Mouse (Mus musculus) CD4-positive, CD25-positive, alpha-beta regulatory T cell, adult 2 months (primary cell): Measurements from ENCODE around the gene Cldn13.

Experiments
- DNase-seq: peaks from one replicate; pipeline ENCODE4 v3.0.0-alpha.2; 2012; ENCODE audit warnings: low read depth, low spot score

Cldn13 gene

DNA sequence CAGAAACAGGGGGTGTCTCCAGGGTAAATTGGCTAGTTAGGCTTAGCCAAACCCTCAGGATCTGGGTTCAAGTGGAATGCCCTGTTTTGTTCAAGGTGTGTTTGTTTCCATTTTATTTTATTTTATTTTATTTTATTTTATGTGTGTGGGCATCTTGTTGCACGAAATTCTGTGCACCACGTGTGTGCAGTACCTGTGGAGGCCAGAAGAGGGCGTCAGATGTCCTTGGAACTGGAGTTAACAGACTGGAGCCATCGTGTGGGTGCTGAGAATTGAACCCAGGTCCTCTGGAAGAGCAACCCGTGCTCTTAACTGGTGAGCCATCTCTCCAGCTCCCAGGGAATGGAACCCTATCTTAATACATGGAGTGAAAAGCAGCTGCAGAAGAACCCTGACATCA lies 22.6 kb downstream of the Cldn13 start:
- DNase-seq: no peak

DNA sequence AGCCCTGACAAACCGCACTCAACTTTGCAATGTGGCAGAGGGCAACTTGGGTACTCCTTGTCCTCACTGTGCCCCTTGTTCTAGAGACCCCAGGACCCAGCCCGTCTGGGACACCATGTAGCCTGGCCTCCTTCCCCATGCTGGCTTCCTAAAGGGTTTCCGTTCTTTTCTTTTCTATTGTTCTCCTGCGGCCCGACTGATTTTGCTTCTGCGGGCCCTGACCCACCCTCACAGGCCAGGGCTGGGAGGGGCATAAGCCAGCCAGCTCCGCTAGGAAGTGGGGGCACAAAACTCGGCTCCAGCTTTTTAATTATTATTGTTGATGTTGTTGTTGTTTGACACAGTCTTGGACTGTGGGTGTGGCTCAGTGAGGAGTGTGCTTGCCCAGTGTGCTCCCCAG lies 23.8 kb downstream of the Cldn13 start:
- DNase-seq: no peak

DNA sequence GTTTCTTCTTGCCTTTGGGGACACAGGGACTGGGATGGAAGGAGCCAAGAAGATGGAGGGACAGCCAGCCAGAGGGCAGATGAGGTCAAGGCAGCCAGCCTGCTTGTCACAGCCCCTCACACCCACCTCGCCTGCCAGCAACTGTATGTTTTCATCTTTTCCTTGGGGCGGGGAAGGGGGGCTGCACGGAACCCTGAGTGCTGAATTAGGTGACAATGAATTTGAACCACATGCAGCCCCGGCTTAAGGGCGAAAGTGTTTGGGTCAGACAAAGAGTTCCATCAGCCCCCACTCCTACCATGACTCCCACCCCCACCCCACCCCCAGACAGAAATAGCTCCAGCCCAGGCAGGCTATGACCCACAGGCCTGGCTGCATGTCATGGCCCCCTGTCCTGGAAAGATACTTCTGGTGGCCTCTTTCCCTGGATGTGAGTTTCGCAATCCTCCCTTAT lies 24.7 kb downstream of the Cldn13 start:
- no peak for DNase-seq

DNA sequence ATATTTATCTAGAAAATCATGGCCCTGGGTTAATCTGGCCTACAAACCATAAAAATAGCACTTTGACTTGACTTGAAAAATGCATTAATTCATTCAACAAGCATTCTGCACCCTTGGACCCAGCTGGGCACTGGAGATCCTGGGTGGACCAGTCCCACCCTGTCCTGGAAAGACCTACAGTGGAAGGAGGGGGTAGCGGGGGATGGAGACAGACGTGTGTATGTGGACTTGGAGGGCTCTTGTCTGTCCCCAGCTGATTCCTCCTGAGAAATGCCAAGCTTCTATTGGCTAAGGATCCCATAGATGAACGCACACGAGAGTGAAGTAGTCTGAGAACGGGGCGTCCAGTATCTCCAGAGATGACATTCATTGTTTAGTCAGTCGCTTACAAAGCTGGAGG lies 26.8 kb downstream of the Cldn13 start:
- DNase-seq: no peak

DNA sequence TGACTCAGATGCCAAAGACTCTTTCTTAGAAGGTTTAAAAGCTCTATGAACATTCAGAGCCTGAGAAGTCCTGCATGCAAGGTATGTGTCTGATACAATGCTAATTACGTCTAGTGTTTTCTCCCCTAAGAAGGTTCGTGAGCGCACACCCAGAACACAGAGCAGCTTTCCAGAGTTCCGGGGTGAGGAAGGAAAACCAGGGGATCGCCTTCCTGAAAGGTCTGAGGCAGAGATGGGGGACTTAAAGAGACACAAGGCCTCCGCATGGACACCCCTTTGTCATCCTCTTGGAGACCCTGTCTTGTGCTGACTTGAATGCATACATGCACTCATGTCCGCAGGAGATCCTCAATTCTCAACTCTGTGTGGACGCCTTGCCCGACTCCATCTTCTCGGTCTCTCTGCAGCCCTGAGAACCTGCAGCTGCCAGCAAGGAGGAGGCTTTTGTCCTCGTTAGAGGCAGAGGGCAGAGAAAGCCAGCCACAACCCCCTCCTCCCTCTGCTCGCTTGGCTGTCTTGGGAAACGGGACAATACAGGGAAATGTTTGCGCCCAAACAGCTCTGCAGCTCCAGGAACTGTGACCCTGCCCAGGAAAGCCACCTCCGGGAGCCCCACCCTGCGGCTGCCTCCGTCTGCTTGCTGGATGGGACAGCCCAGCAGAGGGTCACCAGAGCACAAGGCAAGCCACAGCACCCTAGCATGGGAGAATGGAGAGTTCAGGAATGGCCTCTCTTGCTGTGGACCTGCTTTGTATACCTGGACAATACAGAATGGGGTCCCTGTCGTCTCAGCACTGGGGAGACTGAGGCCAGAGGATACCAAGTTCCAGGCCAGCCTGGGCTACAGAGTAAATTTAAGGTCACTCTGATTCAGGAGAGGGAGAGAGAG lies 27.6 kb downstream of the Cldn13 start:
- no peak for DNase-seq

DNA sequence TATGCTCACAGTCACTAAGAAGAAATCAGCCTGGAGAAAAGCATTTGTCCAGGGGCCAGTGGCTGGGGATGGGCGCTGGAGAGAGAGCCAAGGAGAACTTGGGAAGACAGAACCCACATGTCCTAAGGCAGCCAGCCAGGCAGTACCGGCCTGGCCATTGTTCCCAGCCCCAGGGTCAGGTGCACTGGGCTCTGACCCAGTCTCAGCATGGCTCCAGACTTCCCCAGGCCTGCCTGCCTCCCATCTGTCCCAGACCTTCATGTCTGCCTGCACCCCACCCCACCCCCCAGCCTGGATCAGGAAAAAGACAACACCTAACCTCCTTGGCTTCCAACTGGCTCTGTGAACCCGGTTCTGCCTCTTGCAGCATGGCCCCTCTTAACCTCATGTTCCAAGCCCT lies 32.2 kb downstream of the Cldn13 start:
- no peak for DNase-seq

DNA sequence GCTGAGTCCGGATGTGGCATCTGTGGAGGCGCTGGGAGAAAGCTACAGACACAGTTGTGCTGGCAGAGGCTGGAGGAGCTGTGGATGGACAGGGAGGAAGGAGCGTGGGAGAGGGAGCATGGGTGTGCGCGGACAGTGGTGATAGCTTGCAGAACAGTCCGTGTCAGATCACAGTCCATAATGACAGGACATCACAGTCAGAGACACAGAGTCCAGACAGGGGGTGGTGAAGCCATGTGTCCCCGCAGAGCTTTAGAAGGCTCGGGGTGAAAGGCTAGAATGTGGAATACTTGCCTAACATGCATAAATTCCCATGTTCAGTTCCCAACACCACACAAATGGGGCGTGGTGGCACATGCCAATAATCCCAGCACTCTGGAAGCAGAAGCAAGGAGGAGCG lies 38.5 kb downstream of the Cldn13 start:
- no peak for DNase-seq

DNA sequence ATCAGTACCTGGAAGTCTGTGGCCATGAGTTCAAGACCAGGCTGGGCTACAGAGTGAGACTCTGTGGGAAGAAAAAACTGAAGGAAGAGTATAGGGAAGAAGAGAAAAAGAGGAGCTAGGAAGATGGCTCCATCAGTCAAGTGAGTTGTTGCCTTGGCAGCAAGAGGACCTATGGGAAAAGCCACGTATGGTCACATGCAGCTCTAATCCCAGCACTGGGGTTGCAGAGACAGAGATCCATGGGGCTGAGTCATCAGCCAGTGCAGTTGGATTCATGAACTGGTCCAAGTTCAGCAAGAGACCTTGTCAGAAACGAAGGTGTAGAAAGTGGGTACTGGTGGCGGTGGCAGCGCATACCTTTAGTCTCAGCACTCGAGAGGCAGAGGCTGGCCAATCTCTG lies 40.1 kb downstream of the Cldn13 start:
- no peak for DNase-seq

DNA sequence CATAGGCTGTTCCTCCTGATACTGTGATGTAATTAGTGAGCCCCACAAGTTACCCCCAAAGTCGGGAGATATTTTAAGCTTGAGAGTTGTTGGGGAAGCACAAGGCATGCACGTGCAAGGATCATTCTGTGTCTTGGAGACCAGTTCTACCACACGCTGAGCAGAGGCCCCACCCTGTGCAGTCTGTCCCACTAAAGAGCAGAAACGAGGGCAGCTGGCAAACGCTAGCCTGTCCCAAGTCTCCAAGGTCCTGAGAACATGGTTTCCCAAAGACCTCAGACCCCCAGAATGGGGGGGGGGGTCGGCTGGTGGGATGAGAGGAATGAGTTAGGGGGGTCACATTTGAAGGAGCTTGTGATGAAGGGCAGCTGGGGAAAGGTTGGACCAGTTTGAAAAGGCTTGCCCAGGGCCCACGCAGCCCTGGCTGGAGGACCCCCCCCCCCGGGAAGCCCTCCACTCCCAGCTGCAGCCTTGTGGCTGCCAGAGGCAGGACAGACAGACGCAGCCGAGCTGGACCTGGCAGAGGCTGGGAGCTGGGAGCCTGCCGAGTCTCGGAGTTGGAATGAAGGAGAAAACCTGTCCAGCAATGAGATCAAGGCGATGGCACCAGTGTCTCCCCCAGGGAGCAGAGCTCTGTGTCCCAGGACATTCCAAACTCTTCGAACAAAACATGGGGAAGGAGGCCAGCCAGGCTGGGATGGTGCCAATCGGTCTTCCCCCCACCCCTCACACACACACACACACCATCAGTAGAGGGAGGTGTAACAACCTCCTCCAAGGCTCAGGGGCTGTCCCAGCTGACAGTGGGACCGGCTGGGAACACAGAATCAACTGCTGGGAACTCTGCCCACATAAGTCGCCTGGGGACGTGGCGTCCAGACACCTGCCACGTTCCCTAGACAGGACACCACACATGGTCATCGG lies 41.1 kb downstream of the Cldn13 start:
- no peak for DNase-seq

DNA sequence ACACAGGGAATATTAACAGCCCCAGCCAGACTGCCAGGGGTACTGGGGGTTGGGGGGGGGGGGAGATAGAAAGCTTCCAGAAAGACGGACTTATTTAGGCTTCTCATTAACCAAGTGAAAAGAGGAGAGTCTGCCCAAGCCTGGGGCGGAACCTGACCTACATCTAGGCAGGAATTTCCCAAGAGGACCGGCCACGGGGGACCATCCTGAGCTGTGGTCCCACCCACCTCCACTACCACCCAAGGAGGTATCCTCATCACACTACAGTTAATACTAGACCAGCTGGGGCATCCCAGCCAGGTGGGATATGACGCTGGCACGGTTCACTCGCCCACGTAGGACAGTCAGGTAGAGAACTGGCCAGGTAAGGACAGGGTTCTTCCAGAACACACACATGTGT lies 42.3 kb downstream of the Cldn13 start:
- no peak for DNase-seq

DNA sequence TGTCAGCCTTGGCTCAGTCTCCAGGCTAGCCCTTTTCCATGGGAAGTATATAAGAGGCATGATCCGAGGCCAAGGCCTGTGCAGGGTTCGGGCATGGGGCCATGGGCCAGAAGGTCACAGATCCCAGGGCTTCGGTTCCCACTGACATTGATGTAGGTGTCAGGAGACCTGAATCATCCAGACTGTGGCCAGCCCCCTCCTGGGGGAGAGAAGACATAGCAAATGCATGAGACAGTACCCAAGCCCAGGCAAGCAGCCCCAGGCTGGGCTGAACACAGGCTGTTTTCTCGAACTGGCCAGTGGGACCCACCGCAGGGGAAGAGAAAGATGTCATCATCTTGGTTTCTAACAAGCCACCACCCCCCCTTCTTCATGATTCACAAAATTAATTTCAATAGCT lies 42.7 kb downstream of the Cldn13 start:
- DNase-seq: no peak

DNA sequence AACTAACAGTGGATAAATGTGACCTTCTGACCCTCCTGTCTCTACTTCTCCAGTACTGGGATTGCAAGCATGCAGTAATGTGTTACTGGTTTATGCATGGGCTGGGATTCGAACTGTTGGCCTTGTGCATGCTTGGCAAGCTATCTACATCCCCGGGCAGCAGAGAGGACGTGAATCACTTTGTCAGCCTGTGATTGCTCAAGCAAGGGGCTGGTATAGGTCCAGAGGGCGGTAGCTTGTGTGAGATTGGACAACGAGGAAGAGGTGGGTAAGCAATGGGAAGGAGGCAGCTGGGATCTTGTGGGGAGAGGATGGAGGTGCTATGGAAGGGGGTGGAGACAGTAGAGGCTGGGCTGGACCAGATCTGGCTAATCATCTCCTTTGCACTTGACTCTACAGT lies 46.8 kb downstream of the Cldn13 start:
- no peak for DNase-seq

DNA sequence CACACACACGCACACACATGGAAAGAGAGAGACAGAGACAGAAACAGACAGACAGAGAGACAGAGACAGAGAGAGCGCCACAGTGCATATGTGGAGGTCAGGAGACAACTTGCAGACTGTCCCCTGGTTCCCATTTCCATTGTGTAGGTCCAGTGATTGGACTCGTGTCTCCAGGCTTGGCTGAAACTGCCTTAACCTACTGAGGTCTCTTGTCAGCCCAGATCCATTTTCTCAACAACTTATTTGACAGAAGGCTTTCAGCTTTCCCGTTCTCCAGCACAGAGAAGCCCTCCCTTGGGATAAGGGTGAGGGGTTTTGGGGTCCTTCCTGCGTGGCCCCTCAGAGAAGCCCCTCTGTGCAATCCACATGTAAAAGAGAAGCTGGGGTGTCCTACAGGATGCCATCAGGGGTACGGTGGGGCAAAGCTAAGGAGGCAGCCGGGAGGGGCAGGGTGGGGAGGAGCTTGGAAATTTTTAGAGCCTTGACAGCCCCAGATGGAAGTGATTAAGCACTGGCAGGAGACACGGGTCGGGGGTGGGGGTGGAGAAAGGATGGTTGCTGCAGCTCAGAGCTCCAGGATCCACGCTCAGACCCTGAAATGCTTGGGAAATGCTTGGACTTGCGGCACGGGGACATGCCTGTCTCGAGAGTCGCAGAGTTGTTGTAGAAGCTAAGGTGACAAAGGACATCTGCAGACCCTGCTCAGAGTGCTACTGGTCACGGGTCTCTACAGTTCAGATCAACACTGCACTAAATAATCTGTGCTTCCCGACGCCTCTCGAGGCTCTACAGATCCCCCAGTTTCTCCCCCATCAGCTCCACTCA lies 47.8 kb downstream of the Cldn13 start:
- DNase-seq: no peak

DNA sequence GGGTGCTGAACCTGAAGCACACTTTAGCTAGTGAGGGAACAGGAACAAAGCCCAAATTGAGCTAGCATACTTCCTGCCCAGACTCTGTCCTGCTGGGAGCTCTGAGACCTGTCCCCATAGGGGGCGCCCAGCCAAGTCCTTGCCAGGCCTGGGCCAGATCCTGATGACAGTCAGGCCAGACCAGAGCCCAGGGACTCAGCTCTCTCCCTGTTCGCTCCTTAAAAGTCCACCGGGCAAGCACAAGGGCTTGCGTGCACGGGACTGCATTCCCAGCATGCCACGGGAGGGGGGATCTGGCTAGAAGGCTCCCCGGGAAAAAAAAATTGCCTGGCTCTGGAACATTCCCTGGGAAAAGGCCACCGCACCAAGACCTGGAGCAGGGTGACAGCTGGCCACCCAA lies 50.2 kb downstream of the Cldn13 start:
- DNase-seq: no peak
